Mouse (Mus musculus): Measurements from ENCODE around the gene Lexm. TPM values are rescaled to one million over a fixed set of nuclear protein-coding genes. Genes with fewer than 3 reads are reported as not detected.
A peak's percentile ranks its signal among the peaks of the same experiment; 100 is the strongest.

Gene Lexm
- polyA plus RNA-seq, 1 experiment from 2014 or later: not detected

DNA sequence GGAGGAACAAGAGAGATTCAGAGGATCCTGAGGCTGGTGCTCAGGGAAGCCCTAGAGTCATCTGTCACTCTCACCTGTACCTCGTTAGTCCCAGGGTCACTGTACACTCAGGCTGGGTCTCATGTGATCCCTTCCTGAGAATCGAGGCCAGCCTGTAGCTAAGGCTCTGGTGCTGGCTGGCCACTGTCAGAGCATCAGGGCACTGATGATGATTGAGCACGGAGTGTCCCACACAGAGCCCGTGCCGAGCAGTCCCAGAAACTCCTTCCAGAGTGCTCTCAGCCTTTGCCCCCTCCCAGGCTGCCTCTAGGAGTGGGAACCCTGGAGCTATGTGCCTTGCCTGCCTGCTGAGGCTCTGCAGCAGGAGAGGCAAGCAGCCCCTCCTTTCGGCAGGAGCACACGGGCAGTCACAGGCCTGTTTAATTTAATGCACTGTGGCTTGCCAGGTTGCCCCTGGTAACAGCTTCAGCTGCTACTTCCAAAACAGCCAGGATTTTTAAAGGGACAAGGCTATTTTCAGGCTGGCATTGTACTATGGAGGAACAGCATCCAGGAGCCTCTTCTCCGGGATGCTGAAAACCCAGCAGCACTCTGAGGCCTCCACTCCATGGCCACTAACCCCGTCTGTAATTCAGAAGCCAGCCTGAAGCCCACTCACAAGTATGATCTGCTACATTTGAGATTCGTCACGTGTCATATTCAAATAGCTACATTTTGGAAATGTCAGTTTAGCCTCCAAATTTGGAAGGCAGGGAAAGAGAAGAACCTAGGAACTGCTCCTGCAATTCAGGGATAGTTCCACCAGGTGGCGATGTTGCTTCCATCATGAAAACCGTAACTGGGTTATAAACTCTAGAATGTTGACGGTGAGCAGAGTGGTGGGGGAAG lies 13.5 kb upstream of the Lexm start:
- WGBS: 27% methylated on average over 14 of the region's 14 CpGs
- Histone ChIP-seq H3K27me3 (replicated peaks; ENCODE audit: control insufficient read depth, insufficient read depth, low read length) (no peaks in the 10 kb centered on the region), H3K4me3 (ENCODE audit: low read depth, low read length) (no peak overlapping the region), H3K36me3 (ENCODE audit: control insufficient read depth, insufficient read depth, low read length) (no peaks in the 10 kb centered on the region), H3K4me2 (ENCODE audit: low read length) (no peak overlapping the region), H3K4me1 (ENCODE audit: control insufficient read depth, insufficient read depth, low read length) (peaks cover 13% of the 10 kb centered on the region), H3K9me3 (replicated peaks; ENCODE audit: control insufficient read depth, low read length) (no peaks in the 10 kb centered on the region), H3K9ac (ENCODE audit: low read length) (peak overlapping the region; percentile 4; the same call in 1 of the 2 replicates), H3K27ac (ENCODE audit: low read depth, low read length) (peak overlapping the region; percentile 35; the same call in 1 of the 2 replicates)
- peak; percentile 90 for DNase-seq (ENCODE audit: low spot score)
- peak; percentile 89 for ATAC-seq

GRCm38 (mm10) chr4:106629374-106629773 lies 12.3 kb upstream of the Lexm start:
- 74% methylated on average over 5 of the region's 5 CpGs for WGBS
- Histone ChIP-seq H3K9me3 (replicated peaks; ENCODE audit: control insufficient read depth, low read length) (no peaks in the 10 kb centered on the region), H3K4me2 (ENCODE audit: low read length) (no peak overlapping the region), H3K9ac (ENCODE audit: low read length) (no peak overlapping the region), H3K4me1 (ENCODE audit: control insufficient read depth, insufficient read depth, low read length) (peaks cover 13% of the 10 kb centered on the region), H3K4me3 (ENCODE audit: low read depth, low read length) (no peak overlapping the region), H3K27ac (ENCODE audit: low read depth, low read length) (no peak overlapping the region), H3K27me3 (replicated peaks; ENCODE audit: control insufficient read depth, insufficient read depth, low read length) (no peaks in the 10 kb centered on the region; the same call in 1 of the 2 replicates), H3K36me3 (ENCODE audit: control insufficient read depth, insufficient read depth, low read length) (no peaks in the 10 kb centered on the region)
- DNase-seq (ENCODE audit: low spot score) (no peak), ATAC-seq (no peak)

DNA sequence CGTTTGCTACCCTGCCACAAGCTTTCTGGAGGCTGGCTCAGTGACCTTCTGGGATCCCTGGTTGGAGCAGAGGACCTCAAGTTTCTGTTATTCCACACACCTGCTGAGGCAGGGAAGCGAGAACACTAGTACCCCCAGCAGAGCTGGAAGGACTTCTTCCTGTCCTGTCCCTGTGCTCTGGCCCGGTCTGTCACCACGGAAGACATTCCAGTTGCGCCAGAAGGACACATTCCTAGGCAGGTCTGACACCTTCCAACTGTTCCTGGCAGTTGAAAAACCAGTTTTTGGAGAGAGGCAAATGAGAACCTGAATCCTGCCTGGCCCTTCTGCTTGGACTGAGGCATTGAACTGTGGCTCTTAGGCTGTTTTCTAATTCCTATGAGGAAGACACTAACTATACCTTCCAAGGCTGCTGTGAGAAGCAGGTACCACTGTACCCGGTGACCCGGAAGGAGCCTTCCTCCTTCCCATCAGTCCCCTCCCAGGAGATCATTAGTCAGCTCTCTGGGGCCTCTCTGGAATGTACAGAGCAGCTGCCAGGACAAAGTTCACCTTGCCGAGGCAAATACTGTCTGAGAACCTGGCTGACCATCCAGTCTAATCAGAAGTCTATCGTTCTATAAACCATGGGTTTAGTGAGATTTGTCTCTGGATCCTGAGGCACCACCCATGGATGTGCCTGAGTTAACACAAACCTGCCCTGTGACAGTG lies 11.8 kb upstream of the Lexm start:
- Histone ChIP-seq H3K9ac (ENCODE audit: low read length) (no peak overlapping the region), H3K4me2 (ENCODE audit: low read length) (no peak overlapping the region), H3K4me1 (ENCODE audit: control insufficient read depth, insufficient read depth, low read length) (peaks cover 11% of the 10 kb centered on the region), H3K27me3 (replicated peaks; ENCODE audit: control insufficient read depth, insufficient read depth, low read length) (peaks cover 3% of the 10 kb centered on the region; the same call in 1 of the 2 replicates), H3K9me3 (replicated peaks; ENCODE audit: control insufficient read depth, low read length) (no peaks in the 10 kb centered on the region), H3K4me3 (ENCODE audit: low read depth, low read length) (no peak overlapping the region), H3K27ac (ENCODE audit: low read depth, low read length) (no peak overlapping the region), H3K36me3 (ENCODE audit: control insufficient read depth, insufficient read depth, low read length) (no peaks in the 10 kb centered on the region)
- 59% methylated on average over 9 of the region's 9 CpGs for WGBS
- no peak for DNase-seq (ENCODE audit: low spot score)
- ATAC-seq: no peak

DNA sequence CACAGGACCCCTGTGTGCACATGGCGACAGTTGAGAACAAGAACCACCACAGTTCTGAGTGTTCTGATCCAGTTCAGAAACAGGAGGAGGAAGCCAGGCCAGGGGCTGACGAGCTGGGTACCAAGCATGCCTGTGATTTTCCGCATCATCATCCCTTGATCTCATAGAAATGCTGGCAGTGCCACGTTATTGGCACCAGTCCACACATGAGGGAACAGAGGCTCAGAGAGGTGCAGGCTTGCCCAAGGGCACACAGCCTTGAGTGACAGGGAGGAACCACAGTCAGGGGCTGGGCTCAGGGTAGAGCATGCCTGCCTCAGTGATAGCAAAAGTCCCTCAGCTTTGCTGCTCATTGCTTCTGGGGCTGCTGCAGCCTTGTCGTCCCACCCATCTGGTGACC lies 10.8 kb upstream of the Lexm start:
- H3K9me3 ChIP-seq (replicated peaks; ENCODE audit: control insufficient read depth, low read length): no peaks in the 10 kb centered on the region
- no peaks in the 10 kb centered on the region for H3K36me3 ChIP-seq (ENCODE audit: control insufficient read depth, insufficient read depth, low read length)
- peaks cover 10% of the 10 kb centered on the region for H3K4me1 ChIP-seq (ENCODE audit: control insufficient read depth, insufficient read depth, low read length)
- DNase-seq (ENCODE audit: low spot score) (no peak), ATAC-seq (no peak)
- no peak overlapping the region for H3K27ac ChIP-seq (ENCODE audit: low read depth, low read length)
- WGBS: 68% methylated on average over 5 of the region's 5 CpGs
- H3K4me3 ChIP-seq (ENCODE audit: low read depth, low read length): no peak overlapping the region
- no peak overlapping the region for H3K4me2 ChIP-seq (ENCODE audit: low read length)
- peaks cover 13% of the 10 kb centered on the region for H3K27me3 ChIP-seq (replicated peaks; ENCODE audit: control insufficient read depth, insufficient read depth, low read length)
- H3K9ac ChIP-seq (ENCODE audit: low read length): no peak overlapping the region

- no peak overlapping the region for H3K4me3 ChIP-seq (ENCODE audit: low read depth, low read length)
- ATAC-seq (no peak), DNase-seq (ENCODE audit: low spot score) (no peak)
- 91% methylated on average over 10 of the region's 10 CpGs for WGBS
- H3K27me3 ChIP-seq (replicated peaks; ENCODE audit: control insufficient read depth, insufficient read depth, low read length): peaks cover 28% of the 10 kb centered on the region
- no peaks in the 10 kb centered on the region; the same call in 1 of the 2 replicates for H3K4me1 ChIP-seq (ENCODE audit: control insufficient read depth, insufficient read depth, low read length)
- no peaks in the 10 kb centered on the region for H3K9me3 ChIP-seq (replicated peaks; ENCODE audit: control insufficient read depth, low read length)
- H3K9ac ChIP-seq (ENCODE audit: low read length): no peak overlapping the region
- no peak overlapping the region for H3K27ac ChIP-seq (ENCODE audit: low read depth, low read length)
- no peak overlapping the region for H3K4me2 ChIP-seq (ENCODE audit: low read length)
- no peaks in the 10 kb centered on the region for H3K36me3 ChIP-seq (ENCODE audit: control insufficient read depth, insufficient read depth, low read length)
Measured at GRCm38 (mm10) chr4:106624271-106624670, 7.2 kb upstream of the Lexm start.

DNA sequence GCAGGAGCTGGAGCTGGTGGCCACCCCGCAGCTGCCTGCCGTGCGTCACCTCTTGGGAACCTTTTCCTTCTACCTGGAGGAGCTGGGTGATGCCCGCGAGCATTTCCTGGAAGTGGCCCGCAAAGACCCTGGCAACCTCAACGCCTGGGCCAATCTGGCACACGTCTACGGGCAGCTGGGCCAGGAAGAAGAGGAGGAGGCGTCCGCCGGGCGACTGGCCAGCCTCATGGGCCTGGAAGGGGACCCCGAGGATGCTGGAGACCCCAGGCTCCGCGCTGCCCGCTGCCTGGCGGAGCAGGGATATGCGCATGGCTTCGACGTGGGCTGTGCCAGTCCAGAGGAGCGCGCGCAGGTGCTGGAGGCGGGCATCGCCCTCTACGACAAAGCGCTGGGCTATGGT lies 5.7 kb upstream of the Lexm start:
- ATAC-seq: no peak
- Histone ChIP-seq H3K4me3 (ENCODE audit: low read depth, low read length) (no peak overlapping the region), H3K36me3 (ENCODE audit: control insufficient read depth, insufficient read depth, low read length) (no peaks in the 10 kb centered on the region), H3K27me3 (replicated peaks; ENCODE audit: control insufficient read depth, insufficient read depth, low read length) (peaks cover 28% of the 10 kb centered on the region), H3K27ac (ENCODE audit: low read depth, low read length) (no peak overlapping the region), H3K4me1 (ENCODE audit: control insufficient read depth, insufficient read depth, low read length) (no peaks in the 10 kb centered on the region; the same call in 1 of the 2 replicates), H3K9ac (ENCODE audit: low read length) (no peak overlapping the region), H3K9me3 (replicated peaks; ENCODE audit: control insufficient read depth, low read length) (no peaks in the 10 kb centered on the region), H3K4me2 (ENCODE audit: low read length) (no peak overlapping the region)
- 38% methylated on average over 28 of the region's 28 CpGs for WGBS
- DNase-seq (ENCODE audit: low spot score): no peak

- no peak within 1 kb of the TSS for H3K27ac ChIP-seq (ENCODE audit: low read depth, low read length)
- H3K4me3 ChIP-seq (ENCODE audit: low read depth, low read length): no peak within 1 kb of the TSS
- ATAC-seq (no peak), DNase-seq (ENCODE audit: low spot score) (no peak)
- H3K27me3 ChIP-seq (replicated peaks; ENCODE audit: control insufficient read depth, insufficient read depth, low read length): peaks cover 28% of the 10 kb centered on the region
- WGBS: 27% methylated on average over 16 of the region's 16 CpGs
- H3K9me3 ChIP-seq (replicated peaks; ENCODE audit: control insufficient read depth, low read length): no peaks in the 10 kb centered on the region
- H3K4me2 ChIP-seq (ENCODE audit: low read length): no peak within 1 kb of the TSS
- H3K36me3 ChIP-seq (ENCODE audit: control insufficient read depth, insufficient read depth, low read length): no peaks in the 10 kb centered on the region
- H3K9ac ChIP-seq (ENCODE audit: low read length): no peak within 1 kb of the TSS
- H3K4me1 ChIP-seq (ENCODE audit: control insufficient read depth, insufficient read depth, low read length): peaks cover 1% of the 10 kb centered on the region; the same call in 1 of the 2 replicates
Measured at GRCm38 (mm10) chr4:106622030-106622493, 5.0 kb upstream of the Lexm start, which contains the start of gene Ttc22. TSS of gene Ttc22 (plus strand) at chr4:106622432.

- Histone ChIP-seq H3K4me3 (ENCODE audit: low read depth, low read length) (no peak overlapping the region), H3K27ac (ENCODE audit: low read depth, low read length) (no peak overlapping the region), H3K4me1 (ENCODE audit: control insufficient read depth, insufficient read depth, low read length) (peaks cover 4% of the 10 kb centered on the region; the same call in 1 of the 2 replicates), H3K9ac (ENCODE audit: low read length) (no peak overlapping the region), H3K9me3 (replicated peaks; ENCODE audit: control insufficient read depth, low read length) (no peaks in the 10 kb centered on the region), H3K4me2 (ENCODE audit: low read length) (no peak overlapping the region), H3K36me3 (ENCODE audit: control insufficient read depth, insufficient read depth, low read length) (no peaks in the 10 kb centered on the region), H3K27me3 (replicated peaks; ENCODE audit: control insufficient read depth, insufficient read depth, low read length) (peaks cover 28% of the 10 kb centered on the region)
- no peak for DNase-seq (ENCODE audit: low spot score)
- 62% methylated on average over 3 of the region's 3 CpGs for WGBS
- ATAC-seq: no peak
Measured at GRCm38 (mm10) chr4:106621428-106621827, 4.4 kb upstream of the Lexm start.
